Mouse (Mus musculus): Measurements from ENCODE around the gene Sigirr.

Gene Sigirr

GRCm38 (mm10) chr7:141096649-141097056 is 3.7 kb downstream of the Sigirr start:
- peak; percentile 92 for DNase-seq (ENCODE audit: low read depth, low spot score)

- DNase-seq (ENCODE audit: low read depth, low spot score): peak; percentile 57
Measured at GRCm38 (mm10) chr7:141096021-141096420, 4.4 kb downstream of the Sigirr start.

GRCm38 (mm10) chr7:141094487-141095205 is 5.7 kb downstream of the Sigirr start:
- DNase-seq (ENCODE audit: low read depth, low spot score): no peak

- DNase-seq (ENCODE audit: low read depth, low spot score): no peak
Measured at GRCm38 (mm10) chr7:141093950-141094349, 6.4 kb downstream of the Sigirr start.

- peak; percentile 92 for DNase-seq (ENCODE audit: low read depth, low spot score)
Measured at GRCm38 (mm10) chr7:141092051-141092735, 8.2 kb downstream of the Sigirr start.

- DNase-seq (ENCODE audit: low read depth, low spot score): no peak
Measured at GRCm38 (mm10) chr7:141090228-141090627, 10.1 kb downstream of the Sigirr start.

GRCm38 (mm10) chr7:141088473-141088872 is 11.9 kb downstream of the Sigirr start:
- DNase-seq (ENCODE audit: low read depth, low spot score): peak; percentile 56

- peak; percentile 73 for DNase-seq (ENCODE audit: low read depth, low spot score)
Measured at GRCm38 (mm10) chr7:141087894-141088293, 12.5 kb downstream of the Sigirr start.

GRCm38 (mm10) chr7:141079481-141080449 is 20.6 kb downstream of the Sigirr start:
- no peak for DNase-seq (ENCODE audit: low read depth, low spot score)

- DNase-seq (ENCODE audit: low read depth, low spot score): no peak
Measured at GRCm38 (mm10) chr7:141078876-141079275, 21.5 kb downstream of the Sigirr start.

- no peak for DNase-seq (ENCODE audit: low read depth, low spot score)
Measured at GRCm38 (mm10) chr7:141077841-141078240, 22.5 kb downstream of the Sigirr start, which contains the start of gene Pkp3. Gene Pkp3, plus strand, starts transcription at chr7:141078218.

- DNase-seq (ENCODE audit: low read depth, low spot score): no peak
Measured at GRCm38 (mm10) chr7:141073782-141074181, 26.6 kb downstream of the Sigirr start.

GRCm38 (mm10) chr7:141072017-141072745 is 28.2 kb downstream of the Sigirr start:
- peak; percentile 94 for DNase-seq (ENCODE audit: low read depth, low spot score)

GRCm38 (mm10) chr7:141070058-141070862 is 30.1 kb downstream of the Sigirr start:
- peak; percentile 85 for DNase-seq (ENCODE audit: low read depth, low spot score)

GRCm38 (mm10) chr7:141068351-141068750 is 32.0 kb downstream of the Sigirr start:
- no peak for DNase-seq (ENCODE audit: low read depth, low spot score)

- DNase-seq (ENCODE audit: low read depth, low spot score): no peak
Measured at GRCm38 (mm10) chr7:141064576-141064975, 35.8 kb downstream of the Sigirr start.

- DNase-seq (ENCODE audit: low read depth, low spot score): peak; percentile 51
Measured at GRCm38 (mm10) chr7:141064175-141064574, 36.2 kb downstream of the Sigirr start.

- no peak for DNase-seq (ENCODE audit: low read depth, low spot score)
Measured at GRCm38 (mm10) chr7:141063353-141063752, 37.0 kb downstream of the Sigirr start.

GRCm38 (mm10) chr7:141062525-141062924 is 37.8 kb downstream of the Sigirr start:
- DNase-seq (ENCODE audit: low read depth, low spot score): no peak

- DNase-seq (ENCODE audit: low read depth, low spot score): peak; percentile 57
Measured at GRCm38 (mm10) chr7:141061269-141061692, 39.1 kb downstream of the Sigirr start.
